10 mouse cellular contexts compared by ENCODE assay signal in genomic region chr6:128584070-128584660, GRCm38 (mm10). TPM values are rescaled to one million over a fixed set of nuclear protein-coding genes. Genes with fewer than 3 reads are reported as not detected.
A peak's percentile ranks its signal among the peaks of the same experiment; 100 is the strongest.
DNase-seq lines count a peak whose midpoint lies in the region; ATAC-seq and TF ChIP-seq lines count a peak whose summit lies in the region.
"Had no signal": no experiment of that assay in that cellular context is flagged by ENCODE, and none has a peak within 500 bp of the region (broad histone marks: within the 10 kb centered on the region; RNA-seq: fewer than 3 reads in every experiment).

No protein-coding gene starts in this region.

- no peaks in the 10 kb centered on the region for H3K4me1 ChIP-seq in heart, embryonic 13.5 days
- H3K4me1 ChIP-seq: heart, embryonic 15.5 days had no signal

- H3K27ac ChIP-seq in heart, embryonic 13.5 days (replicated peaks) = no peak overlapping the region
- H3K27ac ChIP-seq: heart, embryonic 15.5 days had no signal

- H3K9me3 ChIP-seq in heart, embryonic 13.5 days = no peaks in the 10 kb centered on the region
- H3K9me3 ChIP-seq: heart, embryonic 15.5 days had no signal

- no peak overlapping the region for H3K9ac ChIP-seq in heart, embryonic 13.5 days
- H3K9ac ChIP-seq: heart, embryonic 15.5 days had no signal

- peak; percentile 69 for TF ChIP-seq CTCF in brain, embryonic 14.5 days (IDR thresholded peaks at IDR 0.05; ENCODE audit: borderline replicate concordance, extremely low read depth, insufficient read depth, insufficient read length)

- DNase-seq in heart, adult 8-10 months (ENCODE audit: low spot score) = no peak
- peak; percentile 45 for DNase-seq in brain, embryonic 14.5 days (ENCODE audit: low read depth)
- DNase-seq in lung, postnatal 36 days = peak; percentile 46
- no peak for DNase-seq in c-Kit-positive CD71-positive TER-119-positive erythroid progenitor cells, embryonic 14.5 days (ENCODE audit: low spot score)

- no peak overlapping the region for H3K4me3 ChIP-seq in heart, embryonic 13.5 days
- H3K4me3 ChIP-seq: heart, embryonic 15.5 days had no signal

- H3K36me3 ChIP-seq in heart, embryonic 13.5 days = no peaks in the 10 kb centered on the region
- H3K36me3 ChIP-seq: heart, embryonic 15.5 days had no signal

- 23% methylated on average over 10 of the region's 10 CpGs for WGBS in heart, embryonic 13.5 days

- no peak for ATAC-seq in heart, embryonic 13.5 days (ENCODE audit: extremely low read depth, insufficient number of reproducible peaks, low FRiP score, low TSS enrichment)
- peak; percentile 59 to 81 for ATAC-seq in hematopoietic stem cell, adult 5-6 weeks (replicated peaks in 1 of 2; ENCODE audit: insufficient read depth in 1 of 2, low FRiP score in 2 of 2, low TSS enrichment in 1 of 2, low read depth in 1 of 2, poor library complexity in 2 of 2, severe bottlenecking in 2 of 2)
- no peak for ATAC-seq in monocyte, adult 5-6 weeks (replicated peaks; ENCODE audit: insufficient number of reproducible peaks, low FRiP score, low TSS enrichment, poor library complexity, severe bottlenecking)
- ATAC-seq in cerebellum, adult (ENCODE audit: insufficient number of reproducible peaks, low FRiP score, low TSS enrichment) = no peak

- no peaks in the 10 kb centered on the region for H3K27me3 ChIP-seq in heart, embryonic 13.5 days (replicated peaks)
- H3K27me3 ChIP-seq: heart, embryonic 15.5 days had no signal

- peak overlapping the region; percentile 33; the same call in 1 of the 2 replicates for H3K4me2 ChIP-seq in heart, embryonic 13.5 days
- H3K4me2 ChIP-seq: heart, embryonic 15.5 days had no signal

- TF ChIP-seq POLR2A in brain, embryonic 14.5 days (IDR thresholded peaks at IDR 0.05; ENCODE audit: borderline replicate concordance, extremely low read depth, insufficient read depth, insufficient read length, poor library complexity, severe bottlenecking) = no peak

RNA-seq across cellular contexts. Expression of gene A2ml1, which starts 2.8 kb away (rescaled TPM):
- 0.28 and 0.47 TPM in 2 replicates for polyA plus RNA-seq in heart, embryonic 13.5 days (2015; fragmentation: Nextera tagmentation; extraction: Ambion mirVana)
- under 1 TPM in 1 of 4 experiments, not detected in 3; 0.14 TPM for total RNA-seq in heart, adult 8-10 months (2022)
- polyA plus RNA-seq in brain, embryonic 14.5 days (2012; rRNA removed) = 0.83 and 1.2 TPM in 2 replicates
- not detected in 2 replicates for total RNA-seq in hematopoietic stem cell, adult 5-6 weeks (2017)
- 0.19 TPM in 1 of 3 replicates, not detected in the others for total RNA-seq in monocyte, adult 5-6 weeks (2017)

RNA-seq across cellular contexts. Expression of gene Klrb1a, which starts 39.2 kb away (rescaled TPM):
- not detected in 2 replicates for polyA plus RNA-seq in heart, embryonic 13.5 days (2015; fragmentation: Nextera tagmentation; extraction: Ambion mirVana)
- not detected for total RNA-seq in heart, adult 8-10 months (2022)
- polyA plus RNA-seq in brain, embryonic 14.5 days (2012; rRNA removed) = 0.12 TPM in 1 of 2 replicates, not detected in the other
- 3.1 TPM in 1 of 2 replicates, not detected in the other for total RNA-seq in hematopoietic stem cell, adult 5-6 weeks (2017)
- 35.0 to 144 TPM (median 65.3 TPM) in 3 replicates for total RNA-seq in monocyte, adult 5-6 weeks (2017)
- polyA plus RNA-seq: heart, embryonic 15.5 days; neural tube, embryonic 14.5 days had no signal

RNA-seq across cellular contexts. Expression of gene Pzp, which starts 57.6 kb away (rescaled TPM):
- 0.92 and 1.9 TPM in 2 replicates for polyA plus RNA-seq in heart, embryonic 13.5 days (2015; fragmentation: Nextera tagmentation; extraction: Ambion mirVana)
- 1 to 10 TPM; 2.2 to 3.6 (median 2.7) TPM for total RNA-seq in heart, adult 8-10 months (2022)
- polyA plus RNA-seq in brain, embryonic 14.5 days (2012; rRNA removed) = 0.12 TPM in 1 of 2 replicates, not detected in the other
- total RNA-seq in hematopoietic stem cell, adult 5-6 weeks (2017) = not detected in 2 replicates
- not detected in 3 replicates for total RNA-seq in monocyte, adult 5-6 weeks (2017)

Comparison
In these comparisons a context has a peak if more than half of its experiments do, and no peak if none do; other contexts are left out.
1. ATAC-seq: peak in hematopoietic stem cell, adult 5-6 weeks (2 of 2); none in heart, embryonic 13.5 days (single experiment), monocyte, adult 5-6 weeks (single experiment) and cerebellum, adult (single experiment).
2. DNase-seq: peak in brain, embryonic 14.5 days (single experiment) and lung, postnatal 36 days (single experiment); none in heart, adult 8-10 months (single experiment) and c-Kit-positive CD71-positive TER-119-positive erythroid progenitor cells, embryonic 14.5 days (single experiment).